Mouse (Mus musculus) midbrain, embryonic 15.5 days (tissue): ENCODE measurements around the gene Tuba1c. TPM values are rescaled to one million over a fixed set of nuclear protein-coding genes. Genes with fewer than 3 reads are reported as not detected.

Source experiments
- ATAC-seq: fragments of 200-750 bp; cut with Nextera tagmentation; replicated peaks from 2 replicates; pipeline ENCODE4 v1.8.0; 2017; ENCODE audit warnings: moderate TSS enrichment
- H3K27ac ChIP-seq: fragments of 300-500 bp; sonication (generic); 2 replicates; pipeline ENCODE4 v1.5.1; 2015; ENCODE audit warnings: mild to moderate bottlenecking, inconsistent platforms
- H3K27me3 ChIP-seq: fragments of 300-500 bp; sonication (generic); replicated peaks from 2 replicates; pipeline ENCODE4 v1.6.1; 2015; ENCODE audit warnings: inconsistent platforms
- H3K36me3 ChIP-seq: fragments of 300-500 bp; sonication (generic); replicated peaks from 2 replicates; pipeline ENCODE4 v1.6.1; 2015; ENCODE audit warnings: inconsistent platforms
- H3K4me1 ChIP-seq: fragments of 300-500 bp; sonication (generic); 2 replicates; pipeline ENCODE4 v1.6.1; 2015; ENCODE audit warnings: inconsistent platforms
- H3K4me2 ChIP-seq: fragments of 300-500 bp; sonication (generic); 2 replicates; pipeline ENCODE4 v1.6.1; 2015; ENCODE audit warnings: inconsistent platforms, mild to moderate bottlenecking, moderate library complexity
- H3K4me3 ChIP-seq: fragments of 300-500 bp; sonication (generic); 2 replicates; pipeline ENCODE4 v1.5.1; 2015; ENCODE audit warnings: mild to moderate bottlenecking, inconsistent platforms
- H3K9ac ChIP-seq: fragments of 300-500 bp; sonication (generic); 2 replicates; pipeline ENCODE4 v1.6.1; 2015; ENCODE audit warnings: mild to moderate bottlenecking, inconsistent platforms
- H3K9me3 ChIP-seq: fragments of 300-500 bp; sonication (generic); 2 replicates; pipeline ENCODE4 v1.6.1; 2016; ENCODE audit warnings: inconsistent platforms
- WGBS: fragments of 180-500 bp; shearing (Covaris S2); methylation state at CpG from one replicate; pipeline ENCODE4 v1.1.7; 2015; ENCODE audit warnings: mixed read lengths; 5-methylcytosine and 5-hydroxymethylcytosine counted together
- polyA plus RNA-seq: library from polyadenylated mRNA; unstranded; fragments of >200 nt; fragmentation: Nextera tagmentation; extraction: Ambion mirVana; gene quantifications from 2 replicates; pipeline ENCODE4 v1.2.1, GENCODE M21; 2015

Gene Tuba1c
- polyA plus RNA-seq, 1 experiment from 2014 or later: 16.4 TPM

DNA sequence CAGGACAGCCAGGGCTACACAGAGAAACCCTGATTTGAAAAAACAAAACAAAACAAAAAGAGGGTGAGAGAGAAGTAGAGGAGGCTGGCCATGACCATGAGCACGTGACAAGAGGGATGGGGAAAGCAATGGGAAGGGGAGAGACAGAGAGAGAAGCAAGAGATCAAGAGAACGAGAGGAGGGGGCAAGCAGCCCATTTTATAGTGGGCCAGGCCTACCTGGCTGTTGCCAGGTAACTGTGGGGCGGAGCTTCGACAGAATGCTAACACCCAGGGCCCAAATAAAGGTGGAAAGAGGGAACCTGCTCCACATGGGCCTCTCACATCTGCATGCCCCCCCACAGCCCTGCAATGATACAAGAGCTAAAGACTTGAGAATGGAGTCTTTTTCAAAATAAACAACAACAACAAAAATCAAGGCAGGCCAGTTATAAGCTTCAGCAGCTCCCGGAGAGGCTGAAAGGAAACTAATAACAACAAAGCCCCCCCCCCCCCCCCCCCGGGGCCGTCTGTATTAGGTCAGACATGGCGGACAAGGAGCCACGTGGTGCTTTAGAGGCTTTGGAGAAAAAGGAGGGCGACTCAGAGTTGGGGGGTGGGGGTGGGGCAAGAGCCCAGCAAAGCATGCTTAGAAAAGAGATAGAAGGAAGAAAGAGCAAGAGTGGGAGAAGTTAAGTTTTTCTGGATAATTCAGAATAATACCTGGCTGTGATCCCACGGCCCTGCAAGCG is 39.8 kb upstream of the Tuba1c start:
- no peaks in the 10 kb centered on the region for H3K9me3 ChIP-seq
- no peaks in the 10 kb centered on the region for H3K27me3 ChIP-seq
- H3K9ac ChIP-seq: peak overlapping the region; percentile 59; the same call in 1 of the 2 replicates
- peak overlapping the region; percentile 37; the same call in 1 of the 2 replicates for H3K4me3 ChIP-seq
- no peak for ATAC-seq
- peak overlapping the region; percentile 96 for H3K27ac ChIP-seq
- H3K4me1 ChIP-seq: peaks cover 74% of the 10 kb centered on the region
- H3K4me2 ChIP-seq: peak overlapping the region; percentile 72
- 26% methylated on average over 9 of the region's 12 CpGs for WGBS
- no peaks in the 10 kb centered on the region for H3K36me3 ChIP-seq

DNA sequence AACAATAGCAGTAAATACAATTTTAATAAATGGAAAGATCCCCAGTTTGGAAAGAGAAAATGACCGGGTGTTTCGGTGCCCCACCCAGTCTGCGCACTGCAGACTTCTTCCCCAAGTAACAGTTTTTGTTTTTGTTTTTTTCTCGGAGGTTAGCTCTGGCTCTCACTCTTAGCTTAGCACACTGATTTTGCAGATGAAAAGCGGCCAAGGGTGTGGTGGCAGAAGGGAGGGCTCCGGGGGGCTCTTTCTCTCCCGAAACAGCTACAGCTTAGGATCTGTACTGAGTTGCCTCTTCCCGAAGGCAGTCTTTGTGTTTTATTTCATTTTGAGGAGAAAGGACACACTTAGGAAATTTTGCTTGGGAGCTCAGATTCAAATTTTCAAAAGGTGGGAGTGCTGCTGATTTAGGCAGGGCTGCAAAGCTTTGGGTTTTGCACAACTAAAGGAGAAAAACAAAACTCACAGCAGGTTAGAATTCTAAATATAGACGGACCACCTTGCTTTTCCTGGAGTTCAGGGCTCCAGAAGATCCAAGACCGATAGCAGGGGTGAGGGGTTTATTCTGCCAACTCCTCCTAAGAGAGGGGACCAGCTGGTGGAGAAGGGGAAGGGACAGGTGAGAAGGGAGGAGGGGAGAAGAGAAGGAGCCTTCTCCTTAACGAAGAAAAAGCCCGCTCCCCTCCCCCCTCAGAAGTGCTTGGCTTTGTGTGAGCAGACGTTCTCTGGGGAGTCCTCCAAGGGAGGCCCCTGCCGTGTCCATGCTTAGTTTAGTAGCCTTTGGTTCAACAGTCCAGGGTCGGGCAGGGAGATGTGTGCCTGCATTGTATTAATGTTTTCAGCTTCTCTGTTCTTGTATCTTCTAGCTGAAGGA is 38.8 kb upstream of the Tuba1c start:
- peak overlapping the region; percentile 37 for H3K4me3 ChIP-seq
- no peaks in the 10 kb centered on the region for H3K9me3 ChIP-seq
- peak overlapping the region; percentile 72 for H3K4me2 ChIP-seq
- peaks cover 76% of the 10 kb centered on the region for H3K4me1 ChIP-seq
- 5% methylated on average over 15 of the region's 15 CpGs for WGBS
- no peaks in the 10 kb centered on the region for H3K27me3 ChIP-seq
- H3K9ac ChIP-seq: peak overlapping the region; percentile 59
- ATAC-seq: no peak
- H3K36me3 ChIP-seq: no peaks in the 10 kb centered on the region
- peak overlapping the region; percentile 96 for H3K27ac ChIP-seq

DNA sequence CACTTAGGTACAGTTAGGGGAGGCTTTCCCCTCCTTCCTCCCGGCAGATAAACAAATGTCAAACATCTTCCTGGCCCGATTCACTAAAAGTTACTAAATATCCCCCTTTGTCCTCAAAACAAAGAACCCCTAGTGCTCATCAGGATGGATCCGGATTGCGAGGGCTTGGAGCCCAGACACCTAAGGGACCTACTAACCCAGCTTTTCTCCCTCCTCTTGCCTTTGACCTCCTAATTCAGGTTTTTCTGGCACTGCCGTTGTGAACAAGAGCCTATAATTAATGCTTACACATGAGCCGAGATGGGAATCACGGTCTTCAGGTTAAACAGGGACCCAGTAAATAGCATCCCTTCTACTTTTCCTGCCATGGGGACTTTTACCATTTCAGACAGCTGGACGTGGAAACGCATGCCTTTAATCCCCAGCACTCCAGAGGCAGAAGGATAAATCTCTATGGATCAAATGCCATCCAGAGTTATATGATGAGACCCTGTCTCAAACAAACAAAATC is 38.1 kb upstream of the Tuba1c start:
- no peak for ATAC-seq
- peak overlapping the region; percentile 37 for H3K4me3 ChIP-seq
- H3K9me3 ChIP-seq: no peaks in the 10 kb centered on the region
- peak overlapping the region; percentile 59 for H3K9ac ChIP-seq
- WGBS: 3% methylated on average over 9 of the region's 9 CpGs
- H3K27ac ChIP-seq: peak overlapping the region; percentile 96
- H3K27me3 ChIP-seq: no peaks in the 10 kb centered on the region
- peak overlapping the region; percentile 72 for H3K4me2 ChIP-seq
- no peaks in the 10 kb centered on the region for H3K36me3 ChIP-seq
- H3K4me1 ChIP-seq: peaks cover 72% of the 10 kb centered on the region

DNA sequence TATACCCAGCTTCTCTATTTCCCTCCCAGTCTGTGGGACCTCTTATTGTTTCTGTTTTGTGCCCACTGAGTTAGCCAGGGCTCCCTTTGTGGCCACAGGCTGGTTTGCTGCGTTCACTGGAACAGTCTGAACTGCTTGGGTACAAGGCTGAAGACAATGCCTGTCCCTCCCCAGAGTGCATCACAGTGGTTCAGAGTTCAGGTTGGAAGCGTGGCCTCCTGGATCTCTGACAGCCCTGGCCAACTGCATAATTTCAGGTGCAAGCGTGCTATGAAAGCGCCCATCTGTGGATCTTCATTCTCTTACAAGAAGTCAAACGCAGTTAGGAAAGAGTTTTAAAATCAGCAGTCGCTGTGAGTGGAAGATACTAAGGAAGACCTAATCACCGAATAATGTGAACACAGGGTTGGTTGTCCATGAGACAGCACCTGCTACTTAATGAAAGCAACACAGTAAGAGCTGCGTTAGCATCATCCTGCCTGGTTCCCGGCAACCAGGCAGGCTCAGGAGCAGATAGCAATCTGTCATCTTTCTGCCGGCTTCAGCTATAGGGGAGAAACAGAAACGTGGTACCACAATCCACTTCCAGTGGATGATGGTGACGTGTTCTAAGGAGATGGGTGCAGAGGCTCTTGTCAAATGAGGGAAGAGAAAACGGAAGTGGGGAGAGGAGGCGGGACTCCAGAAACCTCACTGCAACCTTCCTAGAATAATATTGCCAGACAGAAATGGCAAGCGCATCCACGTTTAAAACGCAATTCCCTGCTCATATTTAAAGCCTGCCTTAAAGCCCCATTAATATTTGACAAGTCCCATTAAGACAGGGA is 37.4 kb upstream of the Tuba1c start:
- Histone ChIP-seq H3K27me3 (no peaks in the 10 kb centered on the region), H3K9ac (peak overlapping the region; percentile 59), H3K9me3 (no peaks in the 10 kb centered on the region), H3K4me3 (peak overlapping the region; percentile 37), H3K27ac (peak overlapping the region; percentile 96), H3K36me3 (no peaks in the 10 kb centered on the region), H3K4me1 (peaks cover 65% of the 10 kb centered on the region), H3K4me2 (peak overlapping the region; percentile 72)
- 11% methylated on average over 17 of the region's 17 CpGs for WGBS
- peak; percentile 88 for ATAC-seq

DNA sequence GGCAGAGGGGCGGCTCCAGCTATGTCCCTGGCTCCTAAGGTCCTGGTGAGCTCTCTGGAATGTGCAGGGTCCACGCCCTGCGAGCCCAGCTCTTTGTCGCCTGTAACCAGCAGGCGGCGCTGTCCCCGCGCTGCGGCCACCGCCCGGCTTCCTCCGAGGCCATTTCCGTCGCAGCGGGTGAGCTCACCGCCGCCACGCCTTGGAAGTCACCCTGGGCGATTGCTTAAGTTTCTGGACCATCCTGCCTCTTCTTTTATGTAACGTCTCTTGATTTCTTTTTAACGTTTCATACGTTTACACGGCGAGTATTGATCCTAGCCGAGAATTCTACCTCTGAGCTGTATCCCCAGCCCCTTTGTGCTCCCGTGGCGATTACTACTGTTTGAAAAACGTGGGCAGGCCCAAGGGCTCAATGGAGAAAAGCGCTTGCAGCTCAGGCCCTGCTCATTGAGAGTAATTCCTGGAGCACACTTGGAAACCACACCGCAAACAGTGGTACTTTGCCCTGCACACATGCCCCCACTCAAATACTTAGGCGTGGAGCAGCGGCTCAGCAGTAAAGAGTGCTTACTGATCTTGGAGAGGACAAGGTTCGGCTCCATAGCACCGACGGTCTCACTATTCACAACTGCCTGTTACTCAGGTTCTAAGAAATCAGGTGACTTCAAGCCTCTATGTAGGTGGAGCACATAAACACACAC is 36.4 kb upstream of the Tuba1c start:
- H3K27ac ChIP-seq: peak overlapping the region; percentile 96
- no peaks in the 10 kb centered on the region for H3K27me3 ChIP-seq
- H3K4me3 ChIP-seq: peak overlapping the region; percentile 37
- H3K9ac ChIP-seq: peak overlapping the region; percentile 59
- no peaks in the 10 kb centered on the region for H3K9me3 ChIP-seq
- peaks cover 56% of the 10 kb centered on the region for H3K4me1 ChIP-seq
- peak overlapping the region; percentile 72 for H3K4me2 ChIP-seq
- no peaks in the 10 kb centered on the region for H3K36me3 ChIP-seq
- WGBS: 1% methylated on average over 35 of the region's 35 CpGs
- peak; percentile 83 for ATAC-seq

DNA sequence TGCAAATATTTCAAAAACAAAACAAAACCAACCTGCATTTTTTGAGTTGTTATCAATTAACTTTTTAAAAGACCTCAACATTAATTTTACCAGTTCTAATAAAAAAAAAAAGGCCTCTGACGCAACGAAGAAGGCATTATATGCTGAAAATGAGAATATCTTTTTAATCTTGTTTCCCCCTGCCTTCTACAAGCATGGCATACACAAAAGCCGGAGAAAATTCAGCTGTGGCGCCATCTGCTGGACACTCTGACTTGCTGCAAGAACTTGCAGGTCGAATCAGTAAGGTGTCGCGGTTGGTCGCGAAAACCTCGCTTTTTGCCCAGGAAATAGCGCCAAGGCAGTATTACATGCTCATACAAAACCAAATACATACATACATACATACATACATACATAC is 35.8 kb upstream of the Tuba1c start:
- Histone ChIP-seq H3K4me1 (peaks cover 49% of the 10 kb centered on the region), H3K9me3 (no peaks in the 10 kb centered on the region), H3K4me2 (peak overlapping the region; percentile 72), H3K9ac (peak overlapping the region; percentile 59; the same call in 1 of the 2 replicates), H3K36me3 (no peaks in the 10 kb centered on the region), H3K27me3 (no peaks in the 10 kb centered on the region), H3K27ac (peak overlapping the region; percentile 96), H3K4me3 (peak overlapping the region; percentile 37)
- ATAC-seq: no peak
- WGBS: 2% methylated on average over 11 of the region's 11 CpGs

DNA sequence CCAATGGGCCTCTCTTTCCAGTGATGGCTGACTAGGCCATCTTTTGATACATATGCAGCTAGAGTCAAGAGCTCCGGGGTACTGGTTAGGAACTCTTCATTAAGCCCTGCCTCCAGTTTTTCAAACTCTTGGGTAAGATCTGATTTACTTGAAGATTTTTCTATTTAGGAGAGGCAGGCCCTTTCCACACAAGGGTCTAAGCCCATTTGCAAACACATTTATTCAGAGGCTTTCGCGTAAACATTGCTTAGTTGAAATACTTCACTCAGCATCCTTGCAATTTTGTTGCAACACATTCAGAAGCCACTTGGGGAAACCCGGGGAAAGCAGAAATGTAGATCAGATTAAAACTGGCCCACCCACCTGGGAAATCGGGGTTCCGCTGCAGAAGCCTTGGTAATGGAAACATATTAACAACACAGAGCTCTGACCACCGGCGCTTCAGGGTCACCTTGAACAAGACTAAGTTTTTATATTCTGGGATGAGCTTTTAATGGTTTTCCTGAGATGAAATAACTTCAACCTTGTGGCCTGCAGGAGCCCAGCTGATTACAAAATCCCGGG is 34.7 kb upstream of the Tuba1c start:
- WGBS: 74% methylated on average over 9 of the region's 9 CpGs
- Histone ChIP-seq H3K36me3 (no peaks in the 10 kb centered on the region), H3K27me3 (no peaks in the 10 kb centered on the region), H3K4me2 (no peak overlapping the region), H3K4me3 (no peak overlapping the region), H3K27ac (no peak overlapping the region), H3K9me3 (no peaks in the 10 kb centered on the region), H3K9ac (no peak overlapping the region), H3K4me1 (peaks cover 38% of the 10 kb centered on the region)
- no peak for ATAC-seq

DNA sequence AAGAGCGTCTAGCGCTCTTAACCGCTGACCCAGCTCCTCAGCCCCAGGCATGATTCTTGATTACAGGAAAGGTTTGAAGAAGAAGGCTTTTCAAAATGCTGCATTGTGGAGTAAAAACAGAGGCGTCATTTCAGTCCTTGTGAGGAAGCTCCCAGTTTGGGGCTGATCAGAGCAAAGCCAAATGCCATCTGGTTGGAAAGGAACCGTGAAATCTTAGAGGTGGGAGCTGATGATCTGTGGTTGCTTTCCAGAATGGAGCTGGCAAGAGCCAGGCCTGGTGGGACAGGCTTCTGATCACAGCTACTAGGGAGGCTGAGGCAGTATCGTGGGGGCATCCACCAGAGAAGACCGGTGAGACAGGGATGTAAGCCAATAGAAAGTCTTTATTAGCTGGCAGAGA is 32.9 kb upstream of the Tuba1c start:
- ATAC-seq: no peak
- Histone ChIP-seq H3K9me3 (no peaks in the 10 kb centered on the region), H3K9ac (no peak overlapping the region), H3K4me1 (peaks cover 34% of the 10 kb centered on the region), H3K4me2 (no peak overlapping the region), H3K27me3 (no peaks in the 10 kb centered on the region), H3K36me3 (no peaks in the 10 kb centered on the region), H3K4me3 (no peak overlapping the region), H3K27ac (no peak overlapping the region)
- 82% methylated on average over 7 of the region's 7 CpGs for whole genome bisulfite sequencing

DNA sequence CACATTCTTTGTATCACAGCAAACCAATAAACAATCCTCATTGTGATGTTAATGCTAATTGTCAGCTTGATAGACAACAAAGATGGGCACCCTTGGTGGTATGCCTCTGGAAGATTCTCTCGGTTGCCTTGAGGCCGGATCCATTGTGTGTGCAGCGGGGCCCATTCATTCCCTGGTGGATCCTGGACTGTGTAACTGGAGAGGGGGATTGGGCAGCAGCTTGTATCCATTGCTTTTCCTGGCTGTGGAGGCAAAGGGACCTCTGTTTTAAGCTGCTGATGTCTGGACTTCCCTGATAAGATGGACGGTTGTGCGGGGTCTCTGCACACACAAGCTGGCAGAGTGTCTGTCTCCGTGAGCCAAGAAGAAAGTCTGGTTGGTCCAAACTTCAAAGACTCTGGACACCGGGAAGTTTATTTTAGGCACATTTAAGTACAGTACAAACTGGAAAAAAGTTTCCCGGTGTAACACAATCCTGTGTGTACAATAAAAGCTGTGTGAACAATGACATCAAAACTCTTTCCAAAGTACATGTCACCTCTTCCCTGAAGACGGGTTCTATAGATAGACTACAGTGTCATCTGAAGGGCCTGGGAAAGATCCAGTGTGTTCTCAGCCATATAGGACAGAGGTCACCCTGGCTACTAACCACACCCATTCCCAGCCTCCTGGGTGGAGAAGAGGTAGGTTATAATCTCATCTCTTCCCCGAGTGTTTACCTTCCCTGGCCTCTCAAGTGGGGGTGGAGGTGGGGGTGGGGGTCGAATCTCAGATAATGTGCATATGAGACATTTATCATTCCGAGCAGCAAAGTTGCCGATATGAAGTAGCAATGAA is 31.5 kb upstream of the Tuba1c start:
- Histone ChIP-seq H3K4me2 (no peak overlapping the region), H3K9me3 (no peaks in the 10 kb centered on the region), H3K9ac (no peak overlapping the region), H3K4me1 (peaks cover 23% of the 10 kb centered on the region), H3K27me3 (no peaks in the 10 kb centered on the region), H3K27ac (no peak overlapping the region), H3K36me3 (no peaks in the 10 kb centered on the region), H3K4me3 (no peak overlapping the region)
- 44% methylated on average over 13 of the region's 13 CpGs for WGBS
- no peak for ATAC-seq

DNA sequence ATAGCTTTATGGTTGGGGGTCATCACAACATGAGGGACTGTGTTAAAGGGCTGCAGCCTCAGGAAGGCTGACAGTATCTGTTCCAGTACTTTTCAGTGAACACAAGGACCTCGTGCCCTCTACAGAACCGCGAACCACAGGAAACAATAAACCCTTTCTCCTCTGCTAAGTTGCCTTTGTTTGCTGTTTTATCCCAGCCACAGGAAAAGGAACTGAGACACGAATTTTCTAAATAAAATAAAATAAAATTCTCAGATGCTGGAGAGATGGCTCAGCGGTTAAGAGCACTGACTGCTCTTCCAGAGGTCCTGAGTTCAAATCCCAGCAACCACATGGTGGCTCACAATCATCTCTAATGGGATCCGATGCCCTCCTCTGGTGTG is 30.9 kb upstream of the Tuba1c start:
- Histone ChIP-seq H3K36me3 (no peaks in the 10 kb centered on the region), H3K27ac (no peak overlapping the region), H3K4me3 (no peak overlapping the region), H3K9ac (no peak overlapping the region), H3K4me2 (no peak overlapping the region), H3K4me1 (peaks cover 23% of the 10 kb centered on the region), H3K9me3 (no peaks in the 10 kb centered on the region), H3K27me3 (no peaks in the 10 kb centered on the region)
- ATAC-seq: no peak
- WGBS: 40% methylated on average over 6 of the region's 6 CpGs
